Mouse (Mus musculus) thymus, postnatal 10 days (tissue): ENCODE results near the gene Apobec3.

Experiments used
- DNase-seq, 2 experiments: peaks; one replicate each; pipeline ENCODE4 v3.0.0; 2021; ENCODE audit warnings: low spot score in 2 of 2

Apobec3 gene

DNA sequence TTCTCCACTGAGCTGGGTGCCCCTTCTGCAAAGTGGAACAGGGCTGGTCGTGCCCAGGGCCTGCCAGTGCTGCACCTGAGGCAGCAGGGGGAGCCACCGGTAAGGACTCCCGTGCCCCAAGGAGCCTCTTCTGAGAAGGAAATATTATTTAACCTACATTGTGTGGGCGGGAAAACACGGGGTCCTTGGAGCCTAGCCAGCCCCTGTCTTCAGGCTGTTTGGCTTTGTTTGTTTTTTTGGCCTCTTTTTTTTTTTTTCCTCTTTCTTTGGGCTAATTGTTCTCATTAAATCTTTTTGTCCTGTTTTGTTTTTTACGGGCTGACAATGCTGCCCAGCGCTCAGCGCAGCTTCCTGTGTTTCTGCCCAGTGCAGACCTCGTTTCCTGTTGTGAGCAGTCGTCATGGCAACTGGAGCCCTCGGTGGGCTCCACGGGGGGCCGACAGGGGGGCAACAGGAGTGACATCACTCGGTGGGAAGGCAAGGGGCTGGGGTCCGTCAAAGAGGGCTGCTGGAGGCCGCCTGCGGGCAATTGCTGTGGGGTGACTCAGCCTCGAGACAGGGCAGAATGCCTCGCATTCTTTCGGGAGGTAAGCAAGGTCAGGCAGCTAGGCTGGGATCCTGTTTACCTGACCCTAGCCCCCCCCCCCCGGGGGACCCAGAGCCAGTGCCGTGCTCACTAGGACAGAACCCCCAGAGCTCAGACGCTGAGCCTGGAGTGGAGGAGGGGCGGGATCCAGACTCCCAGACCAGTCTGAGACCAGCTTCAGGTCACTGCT lies 59.0 kb downstream of the Apobec3 start:
- DNase-seq, result peak; percentile 79 to 85

DNA sequence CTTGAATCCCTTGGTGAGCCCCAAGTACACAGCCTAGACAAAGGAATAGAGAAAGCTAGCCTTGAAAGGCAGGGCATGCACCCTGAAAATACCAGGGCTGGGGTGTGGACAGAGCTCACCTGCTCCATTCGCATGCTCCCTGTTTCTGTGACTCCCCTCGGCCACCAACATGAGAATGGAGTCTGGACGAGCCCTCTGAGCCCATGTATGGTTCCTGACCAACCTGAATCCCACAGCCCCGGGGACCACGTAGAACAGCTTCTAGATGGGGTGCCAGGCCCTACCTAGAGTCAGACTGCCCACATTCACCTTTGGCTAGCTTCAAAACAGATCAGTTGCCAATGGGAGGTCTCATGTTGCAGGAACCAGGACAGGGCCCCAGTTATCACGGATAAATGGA lies 59.8 kb downstream of the Apobec3 start:
- no peak for DNase-seq

DNA sequence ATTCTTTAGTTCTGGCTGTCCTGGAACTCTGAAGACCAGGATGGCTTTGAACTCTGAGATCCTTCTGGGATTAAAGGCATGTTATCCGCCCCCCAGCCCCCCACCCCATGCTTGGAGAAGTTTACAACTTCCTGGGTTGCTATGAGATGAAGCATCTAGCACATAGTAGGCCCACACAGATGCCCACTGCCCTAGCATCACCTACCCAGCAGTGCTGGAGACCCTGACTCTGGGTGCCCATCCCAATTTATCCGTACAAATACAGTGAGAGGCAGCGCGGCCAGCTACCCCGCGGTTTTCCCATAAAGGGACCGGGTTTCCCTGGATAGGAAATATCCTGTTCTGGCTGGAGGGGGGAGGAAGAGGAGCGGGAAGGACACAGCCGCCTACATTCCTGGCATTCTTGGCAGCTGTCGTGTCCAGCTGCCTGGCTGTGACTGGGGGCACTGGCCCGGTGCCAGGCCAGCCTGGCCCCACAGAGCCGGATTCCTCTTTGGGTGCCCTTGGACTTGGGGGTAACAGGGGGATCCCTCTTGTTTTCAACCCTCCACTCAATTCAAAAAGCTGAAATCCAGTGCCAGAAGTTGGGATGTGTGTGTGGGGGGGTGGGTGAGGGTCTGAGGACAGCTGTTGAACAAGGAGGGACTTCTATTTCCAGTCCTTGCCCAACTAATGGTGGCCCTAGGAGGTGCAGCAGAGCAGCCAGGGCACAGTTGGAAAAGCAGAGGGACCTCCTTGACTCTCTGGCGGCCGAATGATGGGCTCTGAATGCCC lies 60.5 kb downstream of the Apobec3 start:
- no peak for DNase-seq

DNA sequence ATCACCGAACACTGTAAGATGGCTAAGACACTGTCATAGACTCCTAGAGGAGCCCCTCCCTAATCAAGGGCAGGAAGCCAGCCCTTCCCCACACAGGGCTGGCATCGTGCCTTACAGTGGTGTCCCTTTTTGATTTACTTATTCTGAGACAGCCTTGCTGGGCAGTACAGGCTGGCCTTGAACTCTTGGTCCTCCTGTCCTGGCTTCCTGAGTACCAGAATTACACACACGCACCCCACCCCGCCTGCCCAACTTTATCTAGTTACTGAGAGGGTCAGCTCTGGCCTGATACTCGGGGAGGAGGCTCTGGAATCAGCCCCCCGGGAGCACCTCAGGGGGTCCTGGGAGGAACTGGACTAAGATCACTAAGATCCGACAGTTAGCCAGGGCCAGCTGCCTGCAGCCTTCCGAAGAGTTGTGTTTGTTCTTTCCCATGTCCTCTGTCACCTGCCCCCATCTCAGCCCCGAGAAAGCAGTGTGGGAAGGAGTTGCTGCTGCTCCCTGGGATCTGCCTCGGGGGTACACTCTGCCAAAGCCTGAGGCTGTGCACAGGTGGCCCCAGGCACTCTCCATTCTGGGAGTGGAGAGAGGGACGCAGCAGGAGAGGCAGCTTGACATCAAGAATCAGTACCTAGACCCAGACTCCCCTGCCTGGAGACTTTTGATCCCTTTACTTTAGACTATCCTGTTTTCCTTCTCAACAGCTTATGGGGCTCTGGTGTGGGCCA lies 61.2 kb downstream of the Apobec3 start:
- no peak for DNase-seq

DNA sequence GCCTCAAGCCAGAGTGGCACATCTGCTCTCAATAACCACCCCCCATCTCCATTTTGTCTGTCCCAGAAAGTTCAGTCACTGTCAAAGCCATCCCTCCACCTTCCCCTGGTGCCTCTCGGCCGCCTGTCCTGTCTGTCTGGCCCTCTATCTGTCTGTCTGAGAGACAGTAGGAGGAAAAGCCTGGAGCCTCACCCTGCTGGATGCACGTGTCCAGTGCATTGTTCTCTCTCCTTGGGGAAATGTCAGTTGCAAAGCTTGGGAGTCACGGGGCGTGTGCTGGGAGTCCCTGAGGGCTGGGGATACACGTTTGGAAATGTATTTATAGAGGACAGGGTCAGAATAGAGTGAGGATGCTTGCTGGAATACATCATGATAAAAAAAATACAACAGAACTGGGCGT lies 62.0 kb downstream of the Apobec3 start:
- no peak for DNase-seq

DNA sequence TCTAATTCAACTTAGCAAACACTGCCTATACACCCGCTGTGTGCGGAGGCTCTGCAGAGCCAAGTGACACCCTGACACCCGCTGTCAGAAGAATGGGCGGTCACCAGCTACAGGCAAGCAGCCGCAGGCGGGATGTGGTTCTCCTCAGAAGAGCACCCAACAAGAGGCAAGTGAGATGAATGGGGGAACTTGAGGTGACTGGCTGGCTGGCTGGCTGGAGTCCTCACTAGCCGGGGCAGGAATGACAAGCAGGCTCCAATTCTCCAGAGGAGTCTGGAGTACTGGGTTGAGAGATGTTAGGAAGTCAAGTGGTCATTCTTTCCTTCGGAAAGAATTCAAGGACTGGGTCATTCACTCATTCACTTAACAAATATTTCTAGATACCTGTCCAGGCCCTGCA lies 65.1 kb downstream of the Apobec3 start:
- peak; percentile 58 to 63 for DNase-seq

DNA sequence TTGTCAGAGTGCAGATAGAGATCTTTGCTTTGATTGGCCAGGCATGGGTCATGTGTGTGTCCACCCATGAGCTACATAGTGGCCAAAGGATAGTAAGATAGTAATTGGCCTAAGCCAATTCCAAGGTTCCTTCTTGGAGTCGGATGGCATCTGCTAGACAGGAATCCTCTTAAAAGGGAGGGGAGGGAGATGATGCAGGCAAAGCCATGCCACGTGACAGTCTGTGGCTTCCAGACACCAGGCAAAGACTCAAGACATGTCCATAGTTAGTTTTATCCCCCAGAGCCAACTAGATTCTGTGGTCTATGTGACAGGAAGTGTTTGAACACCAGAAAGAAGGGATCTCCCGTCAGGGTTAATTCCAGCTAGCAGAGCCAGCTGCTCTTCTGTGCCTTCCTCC lies 67.0 kb downstream of the Apobec3 start:
- no peak for DNase-seq

DNA sequence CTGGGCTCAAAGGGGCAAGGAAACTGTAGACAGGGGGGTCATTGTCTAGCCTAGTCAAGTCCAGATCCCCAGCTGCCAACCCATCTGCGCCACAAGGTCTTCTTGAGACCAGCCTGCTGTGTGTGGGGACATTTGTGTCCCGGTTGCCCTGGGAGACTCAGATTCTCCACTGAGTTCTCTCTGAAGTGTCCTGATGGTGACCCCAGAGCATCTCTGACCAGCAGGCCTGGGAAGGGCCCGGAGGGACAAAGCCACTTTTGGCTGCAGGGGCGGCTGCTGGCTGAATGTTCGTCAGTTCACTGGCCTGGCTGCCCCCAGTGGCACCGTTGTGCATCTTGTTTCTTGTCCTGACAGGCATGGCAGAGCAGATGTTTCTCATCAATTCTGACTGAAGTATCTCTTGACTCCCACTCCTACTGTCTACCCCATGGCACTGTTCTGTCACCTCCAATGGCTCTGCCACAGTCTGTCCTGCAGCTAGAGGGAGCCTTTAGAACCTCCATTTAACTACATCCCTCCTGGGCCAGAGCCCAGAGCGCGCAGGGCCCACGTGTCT lies 70.0 kb downstream of the Apobec3 start:
- no peak for DNase-seq

DNA sequence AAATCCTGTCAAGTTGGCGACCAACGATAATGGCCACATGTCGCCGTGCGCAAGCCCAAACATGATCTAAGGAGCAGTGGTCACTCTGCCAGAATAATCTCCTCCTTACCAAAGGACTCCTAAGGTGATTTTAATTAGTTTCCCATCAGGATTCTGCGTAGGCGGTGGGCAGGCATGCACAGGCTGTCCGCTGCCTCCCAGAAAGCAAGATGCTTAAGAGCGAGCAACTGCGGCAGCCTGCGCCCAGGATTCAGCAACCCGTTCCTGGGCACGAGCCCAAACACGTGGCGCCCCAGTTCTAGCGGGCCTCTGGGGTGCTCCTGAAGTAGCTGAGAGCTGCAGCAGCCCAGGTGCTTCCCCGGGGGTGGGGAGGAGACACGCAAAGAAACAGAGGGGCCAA lies 71.2 kb downstream of the Apobec3 start:
- no peak for DNase-seq

DNA sequence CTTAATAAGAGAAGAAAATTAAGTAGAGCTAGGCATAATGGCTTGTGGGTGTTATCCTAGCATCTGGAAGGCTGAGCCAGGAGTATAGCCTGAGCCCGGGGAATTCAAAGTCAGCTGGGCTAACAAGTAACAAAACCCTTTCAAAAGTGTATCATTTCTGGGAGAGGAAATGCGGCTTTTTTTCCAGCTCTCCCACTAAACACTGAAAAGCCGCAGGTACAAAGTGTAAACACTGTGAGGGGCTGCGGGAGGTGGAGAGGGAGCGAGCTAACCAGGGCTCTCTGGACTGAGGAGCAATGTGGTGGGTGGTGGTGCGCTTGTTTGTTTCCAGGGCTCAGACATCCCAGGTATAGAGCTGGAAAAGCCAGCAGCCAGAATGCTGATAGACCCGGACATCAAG lies 72.9 kb downstream of the Apobec3 start:
- no peak for DNase-seq
